11 mouse cellular contexts compared by ENCODE assay signal in the genomic region with DNA sequence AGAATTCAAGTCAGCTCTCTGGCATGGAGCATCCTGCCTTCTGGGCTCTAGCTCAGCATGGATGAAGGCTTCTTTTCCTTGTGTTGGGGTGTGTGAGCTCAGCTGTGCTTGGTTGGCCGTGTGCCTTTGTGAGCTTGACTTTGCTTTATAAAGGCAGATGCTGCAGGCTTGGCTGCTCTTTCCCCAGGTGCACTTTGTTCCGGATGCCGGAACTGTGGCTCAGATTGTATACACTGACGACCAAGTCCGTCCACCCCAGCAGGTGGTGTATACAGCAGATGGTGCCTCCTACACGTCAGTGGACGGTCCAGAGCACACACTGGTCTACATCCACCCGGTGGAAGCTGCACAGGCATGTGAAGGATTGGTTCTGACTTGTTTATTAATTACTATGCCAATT. TPM values are rescaled to one million over a fixed set of nuclear protein-coding genes. Genes with fewer than 3 reads are reported as not detected.
DNase-seq lines count a peak whose midpoint lies in the region; ATAC-seq and TF ChIP-seq lines count a peak whose summit lies in the region.
"Had no signal": no experiment of that assay in that cellular context is flagged by ENCODE, and none has a peak within 500 bp of the region (broad histone marks: within the 10 kb centered on the region; RNA-seq: fewer than 3 reads in every experiment).

No protein-coding gene starts in this region.

- H3K4me3 ChIP-seq in kidney, postnatal 0 days (replicated peaks; ENCODE audit: low read depth, low read length): no peak overlapping the region

- H3K36me3 ChIP-seq in kidney, postnatal 0 days (ENCODE audit: insufficient read depth, low read length): no peaks in the 10 kb centered on the region

- no peak for DNase-seq in frontal cortex, postnatal 25 days (ENCODE audit: low spot score in 2 of 2)
- DNase-seq in right cerebral cortex, adult 2 months (ENCODE audit: low spot score in 2 of 2): peak; percentile 23 to 24
- DNase-seq in right cerebral cortex, postnatal 4 days: no peak
- DNase-seq in kidney, postnatal 0 days (ENCODE audit: low spot score): peak; percentile 52
- DNase-seq in right cerebral cortex, postnatal 14 days: peak; percentile 13
- DNase-seq in B cell, adult 2 months: no peak
- DNase-seq in urinary bladder, adult 2 months (ENCODE audit: low spot score): no peak
- DNase-seq: heart, adult 11 months; lung, postnatal 14 days had no signal

- 31% methylated on average over 8 of the region's 8 CpGs for WGBS in kidney, postnatal 0 days

- no peaks in the 10 kb centered on the region for H3K4me1 ChIP-seq in kidney, postnatal 0 days (replicated peaks; ENCODE audit: insufficient read depth, low read length)

- H3K27me3 ChIP-seq in kidney, postnatal 0 days (ENCODE audit: insufficient read depth, low read length): no peaks in the 10 kb centered on the region

- H3K4me2 ChIP-seq in kidney, postnatal 0 days (ENCODE audit: low read length): no peak overlapping the region

- H3K9ac ChIP-seq in kidney, postnatal 0 days (ENCODE audit: low read depth, low read length): no peak overlapping the region

- peak; percentile 28; the same call in 1 of the 2 replicates for TF ChIP-seq CTCF in kidney, postnatal 0 days (IDR thresholded peaks at IDR 0.05; ENCODE audit: low read depth)

- no peaks in the 10 kb centered on the region for H3K9me3 ChIP-seq in kidney, postnatal 0 days (replicated peaks; ENCODE audit: low read length)

- ATAC-seq in frontal cortex, adult (ENCODE audit: low TSS enrichment): peak; percentile 91
- ATAC-seq in kidney, postnatal 0 days (replicated peaks; ENCODE audit: low FRiP score, low read depth): peak; percentile 95
- ATAC-seq: activated CD4-positive, CD25-positive, alpha-beta regulatory T cell, adult 4 months had no signal

- no peak overlapping the region for H3K27ac ChIP-seq in kidney, postnatal 0 days

RNA-seq across cellular contexts. Expression of a gene that starts 35.6 kb away (rescaled TPM):
- 1.9 TPM in 2 replicates for polyA plus RNA-seq in kidney, postnatal 0 days (2015; fragmentation: Nextera tagmentation; extraction: Ambion mirVana)
- 6.7 and 7.4 TPM in 2 replicates for polyA plus RNA-seq in urinary bladder, adult 2 months (2012; rRNA removed)

Comparison
In these comparisons a context has a peak if more than half of its experiments do, and no peak if none do; other contexts are left out.
1. DNase-seq: peak in right cerebral cortex, adult 2 months (2 of 2), kidney, postnatal 0 days (single experiment) and right cerebral cortex, postnatal 14 days (single experiment); none in frontal cortex, postnatal 25 days (0 of 2), right cerebral cortex, postnatal 4 days (single experiment), B cell, adult 2 months (0 of 2) and urinary bladder, adult 2 months (single experiment).